Mouse (Mus musculus) lung, adult 2 months (tissue): ENCODE data around the gene Fam69a.

ENCODE experiments used
- CTCF ChIP-seq: fragments of 200-500 bp; IDR thresholded peaks from 2 replicates; pipeline ENCODE4 v1.5.1; 2011; ENCODE audit warnings: mild to moderate bottlenecking, low read length, control low read depth; ENCODE audit not compliant: insufficient read depth
- POLR2A ChIP-seq: fragments of 200-500 bp; IDR thresholded peaks from 2 replicates; pipeline ENCODE4 v1.6.1; 2011; ENCODE audit warnings: low read depth, mild to moderate bottlenecking, control low read depth, low read length, borderline replicate concordance; ENCODE audit errors: extremely low read depth

GRCm38 (mm10) chr5:107910084-107910616, 76.7 kb downstream of the Fam69a start:
- no peak for TF ChIP-seq CTCF
- no peak for TF ChIP-seq POLR2A
